Mouse (Mus musculus): ENCODE data around the gene Krtap4-7.
"Not testable (repeated sequence)": the region's sequence is repeated elsewhere in the genome, so short reads cannot be mapped to it uniquely, and the experiment has no call there.

GRCm38 (mm10) chr11:99643635-99644139, at the start of gene Krtap4-7:
- TF ChIP-seq GATA1 (IDR thresholded peaks at IDR 0.05; ENCODE audit: borderline replicate concordance, low read length); FLI1 (IDR thresholded peaks at IDR 0.05; ENCODE audit: low read length): not testable (repeated sequence)
